Mouse (Mus musculus) lung, embryonic 16.5 days (tissue): Measurements from ENCODE around the gene Crhbp. TPM values are rescaled to one million over a fixed set of nuclear protein-coding genes. Genes with fewer than 3 reads are reported as not detected.
A peak's percentile ranks its signal among the peaks of the same experiment; 100 is the strongest.

Experiments used
- ATAC-seq: fragments of 200-750 bp; cut with Nextera tagmentation; 2 replicates; pipeline ENCODE4 v1.8.0; 2017; ENCODE audit warnings: low read depth, mild to moderate bottlenecking, moderate library complexity
- H3K27ac ChIP-seq: fragments of 300-500 bp; sonication (generic); 2 replicates; pipeline ENCODE4 v1.5.1; 2014; ENCODE audit warnings: mild to moderate bottlenecking, control low read depth, low read length
- H3K27me3 ChIP-seq: fragments of 300-500 bp; sonication (generic); 2 replicates; pipeline ENCODE4 v1.6.1; 2014; ENCODE audit warnings: low read depth, low read length, mixed read lengths; ENCODE audit not compliant: control insufficient read depth, insufficient read depth
- H3K36me3 ChIP-seq: fragments of 300-500 bp; sonication (generic); 2 replicates; pipeline ENCODE4 v1.6.1; 2014; ENCODE audit warnings: low read length; ENCODE audit not compliant: control insufficient read depth, insufficient read depth
- H3K4me1 ChIP-seq: fragments of 300-500 bp; sonication (generic); replicated peaks from 2 replicates; pipeline ENCODE4 v1.6.1; 2014; ENCODE audit warnings: low read length, mixed read lengths; ENCODE audit not compliant: control insufficient read depth, insufficient read depth
- H3K4me2 ChIP-seq: fragments of 300-500 bp; sonication (generic); 2 replicates; pipeline ENCODE4 v1.6.1; 2014; ENCODE audit warnings: low read depth, low read length, control low read depth
- H3K4me3 ChIP-seq: fragments of 300-500 bp; sonication (generic); 2 replicates; pipeline ENCODE4 v1.5.1; 2014; ENCODE audit warnings: mild to moderate bottlenecking, low read length, control low read depth
- H3K9ac ChIP-seq: fragments of 300-500 bp; sonication (generic); 2 replicates; pipeline ENCODE4 v1.6.1; 2014; ENCODE audit warnings: low read length, control low read depth
- H3K9me3 ChIP-seq: fragments of 300-500 bp; sonication (generic); 2 replicates; pipeline ENCODE4 v1.6.1; 2016; ENCODE audit warnings: low read length; ENCODE audit not compliant: control insufficient read depth
- WGBS: fragments of 180-500 bp; shearing (Covaris S2); extraction: QIAGEN DNeasy Blood & Tissue Kit; methylation state at CpG from one replicate; pipeline ENCODE4 v1.1.7; 2014; 5-methylcytosine and 5-hydroxymethylcytosine counted together
- polyA plus RNA-seq: library from polyadenylated mRNA; unstranded; fragments of >200 nt; fragmentation: Nextera tagmentation; extraction: Ambion mirVana; gene quantifications from 2 replicates; pipeline ENCODE4 v1.2.1, GENCODE M21; 2015

Crhbp gene
- polyA plus RNA-seq, 1 experiment from 2014 or later, result 0.18 TPM

DNA sequence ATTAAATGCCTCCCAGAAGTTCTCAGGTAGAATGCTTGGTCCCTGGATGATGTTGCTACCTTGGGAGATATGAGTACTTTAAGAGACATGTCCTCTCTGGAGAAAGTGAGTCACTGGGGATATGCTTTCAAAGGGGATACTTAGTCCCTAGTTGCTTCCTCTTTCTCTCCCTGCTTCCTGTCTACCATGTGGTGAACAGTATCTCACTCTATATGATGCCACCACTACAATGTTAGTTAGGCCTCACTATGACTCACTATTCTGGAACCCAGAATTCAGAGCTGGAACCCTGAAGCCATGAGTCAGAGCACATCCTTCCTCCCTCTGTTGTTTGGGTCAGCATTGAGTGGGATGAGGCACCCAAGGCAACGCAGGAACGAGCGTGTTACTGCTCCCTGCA, 17.2 kb downstream of the Crhbp start:
- H3K36me3 ChIP-seq, result no peaks in the 10 kb centered on the region
- no peak overlapping the region for H3K4me3 ChIP-seq
- WGBS, result 75% methylated on average over 3 of the region's 3 CpGs

DNA sequence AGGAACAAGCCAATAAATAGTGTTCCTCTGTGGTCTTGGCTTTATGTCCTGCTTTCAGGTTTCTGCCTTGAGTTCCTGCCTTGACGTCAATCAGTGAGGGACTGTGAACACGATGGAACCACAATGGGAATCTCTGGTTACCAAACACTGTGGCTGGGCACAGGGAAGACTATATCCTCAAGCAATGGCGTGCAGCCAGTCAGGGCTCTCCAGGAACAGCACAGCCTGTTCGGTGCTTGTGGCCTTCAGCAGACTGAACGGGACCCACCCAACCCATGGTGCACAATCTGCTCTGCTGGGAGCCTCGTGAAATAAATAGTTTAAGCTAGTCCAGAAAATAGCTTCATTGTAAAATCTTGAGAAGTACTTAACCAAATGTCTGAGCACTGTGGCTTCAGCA, 18.3 kb downstream of the Crhbp start:
- WGBS, result 76% methylated on average over 6 of the region's 6 CpGs
- Histone ChIP-seq H3K4me3 (no peak overlapping the region), H3K4me1 (no peaks in the 10 kb centered on the region), H3K27me3 (no peaks in the 10 kb centered on the region), H3K4me2 (no peak overlapping the region), H3K9ac (no peak overlapping the region), H3K36me3 (no peaks in the 10 kb centered on the region), H3K9me3 (no peaks in the 10 kb centered on the region), H3K27ac (no peak overlapping the region)
- ATAC-seq, result no peak

More for the DNA sequence above, 17.2 kb downstream of the Crhbp start:
- H3K9me3 ChIP-seq, result no peaks in the 10 kb centered on the region
- no peaks in the 10 kb centered on the region for H3K27me3 ChIP-seq
- no peaks in the 10 kb centered on the region for H3K4me1 ChIP-seq
- no peak for ATAC-seq
- H3K27ac ChIP-seq, result no peak overlapping the region
- no peak overlapping the region for H3K9ac ChIP-seq
- no peak overlapping the region for H3K4me2 ChIP-seq

DNA sequence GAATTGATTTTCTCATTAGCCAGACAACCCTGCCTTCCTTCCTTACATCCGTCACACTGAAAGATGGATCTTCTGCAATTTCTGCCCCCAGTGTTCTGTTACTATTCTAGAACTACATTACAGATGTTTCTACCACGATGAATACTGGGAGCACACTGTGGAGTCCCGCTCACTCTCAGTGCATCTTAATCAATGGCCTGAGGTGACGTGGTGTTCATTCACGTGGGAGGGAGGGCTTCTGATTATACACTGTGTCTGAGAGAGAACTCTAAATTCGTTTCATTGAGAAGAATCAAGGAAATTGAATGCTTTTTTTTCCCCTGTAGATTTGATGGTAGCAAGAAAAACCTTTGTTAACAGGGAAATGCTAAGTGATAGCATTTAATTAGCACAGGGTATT, 19.2 kb downstream of the Crhbp start:
- H3K4me1 ChIP-seq, result no peaks in the 10 kb centered on the region
- no peak overlapping the region for H3K9ac ChIP-seq
- H3K4me2 ChIP-seq, result no peak overlapping the region
- ATAC-seq, result no peak
- 65% methylated on average over 6 of the region's 6 CpGs for WGBS
- H3K27ac ChIP-seq, result no peak overlapping the region
- no peak overlapping the region for H3K4me3 ChIP-seq
- no peaks in the 10 kb centered on the region for H3K36me3 ChIP-seq
- H3K9me3 ChIP-seq, result no peaks in the 10 kb centered on the region
- H3K27me3 ChIP-seq, result no peaks in the 10 kb centered on the region

DNA sequence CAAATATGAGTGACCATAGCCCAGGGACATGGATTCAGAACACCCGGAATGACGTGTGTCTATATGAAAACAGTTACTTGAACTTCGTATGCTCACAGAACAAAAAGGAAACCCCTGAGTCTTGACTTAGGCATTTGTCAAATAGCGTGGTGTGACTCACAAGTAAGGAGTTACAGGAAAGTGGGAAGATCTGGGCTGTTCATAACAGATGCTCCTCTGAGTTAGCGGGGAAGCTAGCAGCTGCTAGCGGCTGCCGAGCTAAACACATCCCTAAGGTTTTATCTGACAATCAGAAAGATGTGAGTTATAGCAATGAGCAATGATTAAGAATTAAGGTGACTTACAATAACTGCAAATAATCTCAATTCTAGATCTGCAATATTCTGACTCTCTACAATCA, 19.8 kb downstream of the Crhbp start:
- no peak overlapping the region for H3K9ac ChIP-seq
- no peaks in the 10 kb centered on the region for H3K36me3 ChIP-seq
- H3K27ac ChIP-seq, result no peak overlapping the region
- no peaks in the 10 kb centered on the region for H3K9me3 ChIP-seq
- H3K4me3 ChIP-seq, result no peak overlapping the region
- WGBS, result 59% methylated on average over 7 of the region's 7 CpGs
- no peaks in the 10 kb centered on the region for H3K27me3 ChIP-seq
- H3K4me1 ChIP-seq, result no peaks in the 10 kb centered on the region
- ATAC-seq, result no peak
- H3K4me2 ChIP-seq, result no peak overlapping the region

DNA sequence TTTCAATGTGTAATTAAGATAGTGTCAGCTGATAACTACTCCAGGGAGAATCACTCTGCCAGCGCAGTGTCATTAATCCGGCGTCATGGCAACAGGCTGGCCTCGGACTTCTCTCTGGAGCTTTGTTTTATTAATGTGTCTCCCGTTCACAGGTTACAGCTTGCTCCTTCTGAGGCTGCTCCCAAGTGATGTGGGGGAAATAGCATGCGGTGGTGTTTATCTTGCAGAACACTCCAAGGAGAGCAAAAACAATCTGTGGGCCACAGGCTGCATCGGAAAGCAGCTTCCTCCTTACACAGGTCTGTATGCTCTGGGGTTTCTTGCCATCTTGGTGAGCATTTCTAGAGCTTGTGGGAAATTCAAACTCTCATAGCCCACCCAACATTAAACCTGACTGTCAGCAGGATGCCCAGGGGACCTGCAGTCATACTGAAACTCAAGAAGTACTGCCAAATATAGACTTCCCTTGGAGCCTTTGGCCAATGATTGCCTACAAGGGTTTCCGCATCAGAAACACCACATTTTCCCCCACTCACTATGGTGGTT, 25.4 kb downstream of the Crhbp start:
- WGBS, result 19% methylated on average over 8 of the region's 8 CpGs
- Histone ChIP-seq H3K27me3 (no peaks in the 10 kb centered on the region), H3K4me3 (no peak overlapping the region), H3K4me1 (peaks cover 4% of the 10 kb centered on the region; the same call in 1 of the 2 replicates), H3K27ac (no peak overlapping the region), H3K36me3 (no peaks in the 10 kb centered on the region), H3K9me3 (no peaks in the 10 kb centered on the region), H3K9ac (no peak overlapping the region), H3K4me2 (no peak overlapping the region)
- no peak for ATAC-seq

DNA sequence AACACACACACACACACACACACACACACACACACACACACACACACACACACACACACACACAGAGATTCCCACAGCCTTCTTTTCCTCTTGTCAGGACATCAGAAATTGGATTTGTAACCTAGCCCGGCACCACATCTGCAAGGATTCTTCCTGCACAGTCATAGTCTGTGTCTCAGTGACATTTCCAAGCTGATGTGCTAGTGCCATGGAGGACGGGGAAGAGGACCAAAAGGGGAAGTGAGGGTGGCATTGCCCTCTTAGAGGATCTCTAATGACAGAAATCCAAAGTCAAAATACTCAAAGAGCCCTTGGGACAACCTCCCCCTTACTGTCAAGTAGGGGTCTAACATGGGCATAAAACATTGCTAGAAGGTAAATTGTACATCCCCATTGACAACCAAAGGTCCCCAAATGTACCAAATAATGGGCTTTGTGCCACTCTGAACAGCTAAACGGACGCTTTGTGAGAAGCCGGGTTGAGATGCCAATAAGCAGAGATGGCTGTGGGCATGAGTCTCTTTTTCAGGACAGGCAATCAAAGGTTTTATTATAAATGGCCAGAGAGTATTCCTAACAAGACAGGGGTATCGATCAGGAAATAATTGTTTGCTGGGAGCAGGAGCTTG, 26.0 kb downstream of the Crhbp start:
- peaks cover 4% of the 10 kb centered on the region; the same call in 1 of the 2 replicates for H3K4me1 ChIP-seq
- WGBS, result 38% methylated on average over 6 of the region's 6 CpGs
- no peak for ATAC-seq

DNA sequence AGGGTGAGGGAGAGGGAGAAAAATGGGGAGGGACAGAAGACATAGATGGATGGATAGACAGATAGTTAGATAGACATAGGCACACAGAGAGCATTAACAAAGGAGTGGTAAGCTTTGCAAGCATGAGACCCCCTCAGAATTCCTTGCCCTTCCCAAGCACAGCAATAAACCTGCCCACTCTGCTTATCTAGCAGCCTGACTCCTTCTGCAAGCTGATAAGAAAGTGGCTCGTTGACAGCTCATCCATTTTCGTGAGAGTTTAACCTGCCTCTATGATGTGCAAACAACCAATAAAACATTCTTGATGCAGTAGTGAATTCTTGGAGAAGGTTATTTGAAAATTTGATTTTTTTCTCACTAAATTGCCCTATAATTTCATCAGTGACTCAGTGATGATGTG, 32.5 kb downstream of the Crhbp start:
- no peaks in the 10 kb centered on the region for H3K36me3 ChIP-seq
- no peaks in the 10 kb centered on the region for H3K4me1 ChIP-seq
- no peak for ATAC-seq
- no peak overlapping the region for H3K4me3 ChIP-seq
- no peaks in the 10 kb centered on the region for H3K27me3 ChIP-seq
- H3K9me3 ChIP-seq, result no peaks in the 10 kb centered on the region
- H3K9ac ChIP-seq, result no peak overlapping the region
- no peak overlapping the region for H3K4me2 ChIP-seq
- no peak overlapping the region for H3K27ac ChIP-seq
- 8% methylated on average over 2 of the region's 2 CpGs for WGBS

More for the DNA sequence above, 26.0 kb downstream of the Crhbp start:
- H3K4me2 ChIP-seq, result no peak overlapping the region
- H3K4me3 ChIP-seq, result no peak overlapping the region
- H3K9me3 ChIP-seq, result no peaks in the 10 kb centered on the region
- no peak overlapping the region for H3K9ac ChIP-seq
- H3K27me3 ChIP-seq, result no peaks in the 10 kb centered on the region
- no peaks in the 10 kb centered on the region for H3K36me3 ChIP-seq
- no peak overlapping the region for H3K27ac ChIP-seq

DNA sequence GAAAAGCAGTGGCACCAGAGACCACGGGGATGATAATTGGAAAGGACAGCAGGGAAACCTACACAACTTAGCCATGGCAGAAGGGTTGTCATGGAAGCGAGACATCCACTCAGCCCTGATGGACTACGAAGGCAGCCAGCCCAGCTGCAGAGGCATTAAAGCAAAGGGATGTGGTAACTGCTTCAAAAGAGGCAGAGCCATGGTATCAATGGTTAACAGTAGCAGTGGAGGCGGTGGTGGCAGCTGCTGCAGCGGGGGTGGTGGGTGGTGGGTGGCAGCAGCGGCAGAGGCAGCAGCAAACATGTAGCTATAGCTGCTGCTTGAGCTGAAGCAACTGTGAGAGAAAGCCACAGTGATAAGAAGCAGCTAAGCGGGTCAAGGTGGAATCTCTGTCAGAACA, 51.5 kb downstream of the Crhbp start:
- Histone ChIP-seq H3K36me3 (no peaks in the 10 kb centered on the region), H3K4me3 (no peak overlapping the region), H3K9ac (no peak overlapping the region), H3K4me1 (no peaks in the 10 kb centered on the region), H3K27me3 (no peaks in the 10 kb centered on the region), H3K9me3 (peaks cover 10% of the 10 kb centered on the region), H3K4me2 (no peak overlapping the region), H3K27ac (no peak overlapping the region)
- no peak for ATAC-seq
- 74% methylated on average over 7 of the region's 7 CpGs for WGBS

DNA sequence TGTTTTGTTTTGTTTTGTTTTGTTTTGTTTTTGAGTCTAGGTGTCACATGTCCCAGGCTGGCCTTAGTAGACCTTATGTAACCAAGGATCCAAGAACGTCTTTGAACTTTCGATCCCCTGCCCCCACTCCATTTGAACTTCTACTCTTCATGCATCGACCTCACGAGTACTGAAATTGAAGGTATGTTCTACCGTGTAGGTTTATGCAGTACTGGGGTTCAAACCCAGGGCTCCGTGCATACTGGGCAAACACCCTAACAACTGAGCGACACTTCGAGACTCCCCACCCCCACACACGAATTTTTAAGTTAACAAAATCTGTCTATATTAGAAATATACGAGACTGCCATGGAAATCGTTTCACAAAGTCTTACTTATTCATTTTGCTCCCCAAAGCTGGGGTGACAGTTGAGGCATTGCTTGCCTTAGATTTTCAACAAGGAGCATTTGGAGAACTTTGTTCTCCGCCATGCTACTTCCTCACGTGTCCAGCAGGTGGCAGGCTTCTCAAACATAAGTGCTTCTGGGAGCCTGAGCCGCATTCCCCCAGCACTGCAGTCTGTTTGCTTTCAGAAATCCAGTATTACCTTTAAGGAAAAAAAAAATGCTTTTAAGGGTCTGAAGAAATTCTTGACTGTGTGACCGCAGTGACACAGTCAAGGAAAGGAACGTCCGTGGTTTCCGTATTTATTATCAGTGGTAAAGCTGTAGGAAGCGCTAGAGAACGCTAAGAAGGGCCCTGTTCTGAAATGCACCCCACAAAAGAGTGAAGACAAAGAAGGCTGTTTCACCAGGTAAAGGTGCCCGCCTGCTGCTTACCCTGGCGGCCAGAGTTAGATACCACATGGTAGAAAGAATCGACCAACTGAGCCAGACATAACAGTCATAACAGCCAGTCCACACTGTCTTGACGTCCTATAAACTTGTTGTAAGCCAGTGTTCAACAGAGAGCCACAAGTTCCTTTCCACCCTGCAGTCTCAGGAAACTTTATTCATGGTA, 54.6 kb downstream of the Crhbp start:
- no peaks in the 10 kb centered on the region for H3K36me3 ChIP-seq
- H3K4me2 ChIP-seq, result peak overlapping the region; percentile 47
- H3K27me3 ChIP-seq, result no peaks in the 10 kb centered on the region
- peak overlapping the region; percentile 52 for H3K9ac ChIP-seq
- 25% methylated on average over 24 of the region's 24 CpGs for WGBS
- no peaks in the 10 kb centered on the region for H3K4me1 ChIP-seq
- H3K27ac ChIP-seq, result 0 out of 2 replicates have a peak overlapping the region, but pooled peaks have one; percentile 19
- H3K4me3 ChIP-seq, result peak overlapping the region; percentile 28
- peaks cover under 1% of the 10 kb centered on the region; the same call in 1 of the 2 replicates for H3K9me3 ChIP-seq
- ATAC-seq, result peak; percentile 68
